Mouse (Mus musculus) olfactory bulb, adult 2 months (tissue): ENCODE measurements around the gene Macrod1. TPM values are rescaled to one million over a fixed set of nuclear protein-coding genes. Genes with fewer than 3 reads are reported as not detected.

Experiments used
- H3K27ac ChIP-seq: fragments of 200-500 bp; 2 replicates; pipeline ENCODE4 v1.5.1; 2012; ENCODE audit warnings: low read depth, low read length; ENCODE audit not compliant: insufficient read depth
- H3K4me1 ChIP-seq: fragments of 200-500 bp; 2 replicates; pipeline ENCODE4 v1.6.1; 2012; ENCODE audit warnings: low read length; ENCODE audit not compliant: control insufficient read depth, insufficient read depth
- H3K4me3 ChIP-seq: fragments of 200-500 bp; 2 replicates; pipeline ENCODE4 v1.5.1; 2012; ENCODE audit warnings: mild to moderate bottlenecking, low read depth, low read length, moderate library complexity; ENCODE audit not compliant: insufficient read depth
- CTCF ChIP-seq: fragments of 200-500 bp; IDR thresholded peaks from 2 replicates; pipeline ENCODE4 v1.5.1; 2012; ENCODE audit warnings: low read depth, mild to moderate bottlenecking, low read length, moderate library complexity; ENCODE audit not compliant: insufficient read depth
- POLR2A ChIP-seq: fragments of 200-500 bp; IDR thresholded peaks from 2 replicates; pipeline ENCODE4 v1.6.1; 2012; ENCODE audit warnings: mild to moderate bottlenecking, low read depth, low read length, moderate library complexity; ENCODE audit not compliant: insufficient read depth
- WGBS: fragments of 180-500 bp; shearing (Covaris S2); methylation state at CpG from one replicate; pipeline ENCODE4 v1.1.7; 2018; 5-methylcytosine and 5-hydroxymethylcytosine counted together
- polyA plus RNA-seq: library from polyadenylated mRNA; stranded (reverse); fragments of >200 nt; gene quantifications from 2 replicates; pipeline ENCODE4 v1.2.4, GENCODE M21; 2012; ENCODE audit warnings: low replicate concordance; ENCODE audit not compliant: missing spikeins, insufficient read depth, insufficient read length

The Macrod1 gene
- polyA plus RNA-seq, 1 experiment = not detected

GRCm38 (mm10) chr19:7165509-7166199 is 109.0 kb downstream of the Macrod1 start:
- WGBS = 5% methylated on average over 88 of the region's 105 CpGs
- Histone ChIP-seq H3K4me1 (peaks cover 43% of the 10 kb centered on the region), H3K4me3 (peak overlapping the region; percentile 86), H3K27ac (no peak overlapping the region; the same call in 1 of the 2 replicates)
- TF ChIP-seq POLR2A (no peak; the same call in 1 of the 2 replicates), CTCF (no peak)

GRCm38 (mm10) chr19:7166200-7166711 is 109.6 kb downstream of the Macrod1 start:
- H3K4me1 ChIP-seq = peaks cover 42% of the 10 kb centered on the region
- TF ChIP-seq POLR2A (no peak), CTCF (no peak)
- H3K27ac ChIP-seq = no peak overlapping the region
- 2% methylated on average over 15 of the region's 15 CpGs for WGBS
- peak overlapping the region; percentile 86 for H3K4me3 ChIP-seq

DNA sequence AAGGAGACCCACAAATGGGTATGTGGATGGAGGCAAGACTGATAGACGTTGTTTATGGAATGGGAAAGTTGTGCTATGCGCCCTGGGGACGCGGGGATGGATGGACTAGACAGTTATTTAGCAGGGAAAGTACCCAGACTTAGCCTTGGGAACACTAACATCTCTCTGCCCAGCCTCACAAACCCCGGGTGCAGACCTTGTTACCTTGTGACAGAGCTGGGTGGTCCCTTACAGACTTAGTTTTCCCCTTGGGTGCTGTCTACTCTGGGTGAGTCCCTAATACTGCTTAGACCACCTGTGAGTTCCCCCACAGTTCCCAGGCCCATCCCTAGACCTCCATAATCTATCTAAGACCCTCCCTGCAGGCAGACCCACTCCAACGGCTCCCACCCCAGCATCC is 110.2 kb downstream of the Macrod1 start:
- Histone ChIP-seq H3K4me3 (no peak overlapping the region), H3K27ac (no peak overlapping the region), H3K4me1 (peaks cover 44% of the 10 kb centered on the region)
- WGBS = 25% methylated on average over 6 of the region's 6 CpGs
- no peak for TF ChIP-seq POLR2A
- TF ChIP-seq CTCF = no peak

GRCm38 (mm10) chr19:7168423-7168822 is 111.8 kb downstream of the Macrod1 start:
- H3K4me1 ChIP-seq = peaks cover 41% of the 10 kb centered on the region
- no peak overlapping the region for H3K27ac ChIP-seq
- 69% methylated on average over 2 of the region's 2 CpGs for WGBS
- H3K4me3 ChIP-seq = no peak overlapping the region
- TF ChIP-seq CTCF (no peak), POLR2A (no peak)

- H3K4me3 ChIP-seq = no peak overlapping the region
- TF ChIP-seq POLR2A (no peak), CTCF (no peak)
- 89% methylated on average over 6 of the region's 6 CpGs for WGBS
- no peak overlapping the region for H3K27ac ChIP-seq
- peaks cover 34% of the 10 kb centered on the region for H3K4me1 ChIP-seq
Measured at GRCm38 (mm10) chr19:7170916-7171315, 114.3 kb downstream of the Macrod1 start.

DNA sequence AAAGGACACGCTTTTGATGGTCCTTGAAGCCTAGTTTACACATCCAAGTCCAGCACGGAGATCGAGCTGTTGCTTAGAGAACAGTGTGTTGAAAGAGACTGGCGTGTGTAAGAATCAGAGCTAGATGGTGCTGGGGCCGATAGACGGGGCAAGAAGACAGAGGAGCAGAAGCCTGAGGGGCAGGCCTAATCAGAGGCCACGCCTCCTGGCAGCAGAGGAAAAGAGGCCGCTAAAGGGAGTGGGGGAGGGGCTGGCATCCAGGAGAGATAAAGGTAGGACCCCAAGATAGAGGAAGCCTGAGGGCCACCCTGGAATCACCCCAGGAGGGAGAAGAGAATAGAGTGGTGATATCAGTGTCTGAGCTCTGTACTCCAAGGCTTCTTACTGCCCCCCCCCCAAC is 114.8 kb downstream of the Macrod1 start:
- 59% methylated on average over 8 of the region's 8 CpGs for WGBS
- H3K27ac ChIP-seq = no peak overlapping the region
- TF ChIP-seq POLR2A = no peak
- no peak for TF ChIP-seq CTCF
- peaks cover 29% of the 10 kb centered on the region for H3K4me1 ChIP-seq
- no peak overlapping the region for H3K4me3 ChIP-seq

DNA sequence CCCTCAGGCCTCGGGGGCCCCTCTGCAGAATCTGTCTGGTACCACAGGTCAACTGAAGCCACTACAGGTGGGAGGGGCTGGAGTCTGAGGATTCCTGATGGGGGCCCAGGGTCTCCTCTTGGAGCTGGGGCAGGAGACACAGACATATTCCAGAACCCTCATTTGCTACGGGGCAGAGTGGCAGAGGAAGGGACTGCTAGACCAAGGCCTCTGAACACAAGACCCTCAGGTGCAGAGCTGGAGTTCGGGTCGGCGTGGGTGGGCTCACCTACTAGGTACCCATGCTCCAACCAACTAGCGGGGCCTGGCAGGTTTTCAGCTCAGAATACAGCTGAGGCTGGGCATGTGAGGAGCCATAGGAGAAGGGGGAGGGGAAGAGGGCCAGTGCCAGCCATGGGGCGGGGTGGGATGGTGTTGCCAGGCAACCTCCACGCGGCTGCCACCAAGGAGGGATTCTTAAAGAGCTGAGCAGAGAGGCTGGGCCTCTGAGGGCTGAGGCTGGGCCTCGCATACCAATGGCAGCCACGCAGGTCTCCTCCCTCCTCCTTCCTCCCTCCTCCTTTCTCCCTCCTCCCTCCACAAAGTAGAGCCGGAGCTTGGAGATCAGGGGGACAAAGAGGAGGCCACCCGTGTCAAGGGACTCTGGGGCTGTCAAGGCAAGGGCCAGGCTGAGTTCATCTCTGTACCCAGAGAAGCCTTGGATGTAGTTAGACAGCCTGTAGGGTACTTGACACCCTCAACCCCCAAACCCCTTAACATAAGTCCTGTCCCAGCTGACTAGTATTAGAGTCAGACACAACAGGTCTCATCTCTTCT is 115.6 kb downstream of the Macrod1 start:
- no peak overlapping the region for H3K4me3 ChIP-seq
- TF ChIP-seq CTCF = no peak
- TF ChIP-seq POLR2A = no peak
- no peak overlapping the region for H3K27ac ChIP-seq
- H3K4me1 ChIP-seq = peaks cover 24% of the 10 kb centered on the region
- 25% methylated on average over 13 of the region's 13 CpGs for WGBS

DNA sequence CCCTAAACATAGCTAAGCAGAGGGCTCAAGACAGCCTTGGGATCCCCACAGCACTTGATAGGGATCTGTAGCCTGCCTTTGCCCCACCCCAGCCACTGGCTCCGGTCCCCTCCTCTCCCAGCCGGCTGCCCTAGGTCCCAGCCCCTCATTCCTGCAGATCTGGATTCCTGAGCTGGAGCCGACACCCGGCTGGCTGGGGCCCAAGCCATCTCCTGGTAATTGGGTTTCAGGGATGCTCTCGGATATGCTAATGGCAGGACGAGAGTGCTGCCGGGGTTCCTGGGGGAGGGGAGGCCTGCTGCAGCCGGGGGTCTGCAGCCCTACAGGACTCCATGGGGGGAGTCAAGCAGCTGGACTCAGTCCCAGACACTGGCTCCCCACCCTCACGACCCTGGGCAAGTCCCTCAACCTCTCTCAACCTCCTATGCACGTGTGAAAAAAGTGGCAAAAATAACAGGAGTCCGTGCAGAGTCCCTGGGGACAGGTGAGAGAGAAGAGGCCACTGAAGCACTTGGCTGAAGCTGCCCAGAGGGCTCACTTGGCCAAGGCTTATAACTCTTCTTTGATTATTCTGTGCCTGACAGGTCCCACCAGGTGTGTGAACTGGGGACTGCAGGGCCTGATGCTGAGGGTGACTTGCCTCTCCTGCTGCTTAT is 119.6 kb downstream of the Macrod1 start:
- Histone ChIP-seq H3K4me1 (peaks cover 31% of the 10 kb centered on the region), H3K27ac (no peak overlapping the region), H3K4me3 (no peak overlapping the region)
- no peak for TF ChIP-seq CTCF
- TF ChIP-seq POLR2A = no peak
- WGBS = 43% methylated on average over 11 of the region's 11 CpGs
